In genomic region chr17:17866801-17867469, GRCm38 (mm10) we compare ENCODE assay signal across 21 mouse cellular contexts. TPM values are rescaled to one million over a fixed set of nuclear protein-coding genes. Genes with fewer than 3 reads are reported as not detected.
A peak's percentile ranks its signal among the peaks of the same experiment; 100 is the strongest.
DNase-seq lines count a peak whose midpoint lies in the region; ATAC-seq lines count a peak whose summit lies in the region.
"Had no signal": no experiment of that assay in that cellular context is flagged by ENCODE, and none has a peak within 500 bp of the region (broad histone marks: within the 10 kb centered on the region; RNA-seq: fewer than 3 reads in every experiment).

No protein-coding gene starts in this region.

- H3K4me1 ChIP-seq in heart, embryonic 10.5 days = no peaks in the 10 kb centered on the region
- H3K4me1 ChIP-seq in lung, embryonic 15.5 days = no peaks in the 10 kb centered on the region
- H3K4me1 ChIP-seq in liver, embryonic 13.5 days (replicated peaks) = no peaks in the 10 kb centered on the region
- H3K4me1 ChIP-seq: heart, embryonic 15.5 days; hindbrain, embryonic 15.5 days; neural tube, embryonic 12.5 days had no signal

- no peak overlapping the region for H3K4me2 ChIP-seq in lung, embryonic 15.5 days
- H3K4me2 ChIP-seq in liver, embryonic 13.5 days = no peak overlapping the region
- H3K4me2 ChIP-seq: heart, embryonic 15.5 days; hindbrain, embryonic 15.5 days; neural tube, embryonic 12.5 days had no signal

- peak; percentile 33 for DNase-seq in heart, adult 8-10 months (ENCODE audit: low spot score)
- no peak for DNase-seq in heart, embryonic 10.5 days (ENCODE audit: low spot score)
- no peak for DNase-seq in lung, postnatal 25 days (ENCODE audit: low spot score)
- DNase-seq in liver, embryonic 13.5 days = no peak
- DNase-seq in frontal cortex, postnatal 14 days (ENCODE audit: low spot score in 2 of 2) = no peak
- DNase-seq: cerebellum, adult 9-10 months; embryo, embryonic 11 days; kidney, adult 9 months; spleen, adult 18-20 months; thymus, postnatal 36 days had no signal

- H3K9me3 ChIP-seq in heart, embryonic 10.5 days = no peaks in the 10 kb centered on the region
- H3K9me3 ChIP-seq in lung, embryonic 15.5 days = no peaks in the 10 kb centered on the region
- no peaks in the 10 kb centered on the region for H3K9me3 ChIP-seq in liver, embryonic 13.5 days (replicated peaks)
- H3K9me3 ChIP-seq: heart, embryonic 15.5 days; hindbrain, embryonic 15.5 days; neural tube, embryonic 12.5 days had no signal

- H3K4me3 ChIP-seq in heart, embryonic 10.5 days = no peak overlapping the region
- no peak overlapping the region for H3K4me3 ChIP-seq in lung, embryonic 15.5 days
- no peak overlapping the region for H3K4me3 ChIP-seq in liver, embryonic 13.5 days (replicated peaks)
- H3K4me3 ChIP-seq in macrophage (ENCODE audit: inconsistent target) = no peak overlapping the region
- H3K4me3 ChIP-seq: heart, embryonic 15.5 days; hindbrain, embryonic 15.5 days; neural tube, embryonic 12.5 days had no signal

- H3K36me3 ChIP-seq in heart, embryonic 10.5 days = peaks cover 3% of the 10 kb centered on the region; the same call in 1 of the 2 replicates
- peaks cover 11% of the 10 kb centered on the region; the same call in 1 of the 2 replicates for H3K36me3 ChIP-seq in lung, embryonic 15.5 days
- H3K36me3 ChIP-seq in liver, embryonic 13.5 days = no peaks in the 10 kb centered on the region
- H3K36me3 ChIP-seq in macrophage (ENCODE audit: inconsistent target) = no peaks in the 10 kb centered on the region

- ATAC-seq in lung, embryonic 15.5 days (ENCODE audit: borderline replicate concordance, extremely low read depth, low FRiP score, low TSS enrichment) = peak; percentile 57; the same call in 1 of the 2 replicates
- peak; percentile 48; the same call in 1 of the 2 replicates for ATAC-seq in liver, embryonic 13.5 days (ENCODE audit: low read depth)
- ATAC-seq: midbrain, embryonic 16.5 days had no signal

- H3K9ac ChIP-seq in lung, embryonic 15.5 days = no peak overlapping the region
- no peak overlapping the region for H3K9ac ChIP-seq in liver, embryonic 13.5 days
- H3K9ac ChIP-seq: heart, embryonic 15.5 days; hindbrain, embryonic 15.5 days; neural tube, embryonic 12.5 days had no signal

- 87% methylated on average over 11 of the region's 11 CpGs for WGBS in heart, embryonic 10.5 days
- 77% methylated on average over 11 of the region's 11 CpGs for WGBS in lung, embryonic 15.5 days
- WGBS in liver, embryonic 13.5 days (ENCODE audit: insufficient replicate concordance) = 58% methylated on average over 11 of the region's 11 CpGs
- WGBS in macrophage (ENCODE audit: missing documents) = 56% methylated on average over 11 of the region's 11 CpGs

- H3K27me3 ChIP-seq in heart, embryonic 10.5 days (ENCODE audit: insufficient read depth, poor library complexity, severe bottlenecking) = no peaks in the 10 kb centered on the region
- H3K27me3 ChIP-seq in lung, embryonic 15.5 days = no peaks in the 10 kb centered on the region
- H3K27me3 ChIP-seq in liver, embryonic 13.5 days = no peaks in the 10 kb centered on the region
- H3K27me3 ChIP-seq: CH12.LX; heart, embryonic 15.5 days; hindbrain, embryonic 15.5 days; neural tube, embryonic 12.5 days had no signal

- H3K27ac ChIP-seq in heart, embryonic 10.5 days = no peak overlapping the region
- no peak overlapping the region for H3K27ac ChIP-seq in lung, embryonic 15.5 days
- H3K27ac ChIP-seq in liver, embryonic 13.5 days = no peak overlapping the region
- peak overlapping the region; percentile 54 for H3K27ac ChIP-seq in macrophage
- H3K27ac ChIP-seq: heart, embryonic 15.5 days; hindbrain, embryonic 15.5 days; neural tube, embryonic 12.5 days had no signal

- no peaks in the 10 kb centered on the region for H3K79me2 ChIP-seq in macrophage (ENCODE audit: inconsistent target)

RNA-seq across cellular contexts. Expression of gene Has1, which starts 11.9 kb away (rescaled TPM):
- under 1 TPM in 3 of 4 experiments, not detected in 1; 0.57 to 0.97 (median 0.75) TPM for total RNA-seq in heart, adult 8-10 months (2022)
- 0.68 and 1.1 TPM in 2 replicates for polyA plus RNA-seq in heart, embryonic 10.5 days (2016; fragmentation: Nextera tagmentation; extraction: Ambion mirVana)
- 0.93 and 0.97 TPM in 2 replicates for polyA plus RNA-seq in lung, embryonic 15.5 days (2015; fragmentation: Nextera tagmentation; extraction: Ambion mirVana)
- polyA plus RNA-seq in liver, embryonic 13.5 days (2015; fragmentation: Nextera tagmentation; extraction: Ambion mirVana) = 0.05 TPM in 2 replicates
- not detected for total RNA-seq in macrophage (2018; cell fraction: chromatin; rRNA removed)
- under 1 TPM in 1 of 26 experiments, not detected in 25; 0.07 TPM for total RNA-seq in macrophage (2018; cell fraction: cytosol; rRNA removed)
- not detected for total RNA-seq in macrophage (2018; cell fraction: nucleus; rRNA removed)
- polyA plus RNA-seq in macrophage (2018) = not detected in 3 replicates
- total RNA-seq: CH12.LX had no signal

RNA-seq across cellular contexts. Expression of gene Fpr1, which starts 16.8 kb away (rescaled TPM):
- total RNA-seq in heart, adult 8-10 months (2022) = not detected
- 0.10 TPM in 1 of 2 replicates, not detected in the other for polyA plus RNA-seq in heart, embryonic 10.5 days (2016; fragmentation: Nextera tagmentation; extraction: Ambion mirVana)
- 0.44 and 0.91 TPM in 2 replicates for polyA plus RNA-seq in lung, embryonic 15.5 days (2015; fragmentation: Nextera tagmentation; extraction: Ambion mirVana)
- 1.9 and 2.3 TPM in 2 replicates for polyA plus RNA-seq in liver, embryonic 13.5 days (2015; fragmentation: Nextera tagmentation; extraction: Ambion mirVana)
- 10 to 100 TPM in 9 of 26 experiments, 1 to 10 TPM in 5, not detected in 12; 1.2 to 66.2 (median 17.9) TPM for total RNA-seq in macrophage (2018; cell fraction: chromatin; rRNA removed)
- 100 to 1,000 TPM in 1 of 26 experiments, 10 to 100 TPM in 12, 1 to 10 TPM in 5, under 1 TPM in 8; 0.22 to 148 (median 21.1) TPM for total RNA-seq in macrophage (2018; cell fraction: cytosol; rRNA removed)
- 100 to 1,000 TPM in 4 of 26 experiments, 10 to 100 TPM in 9, 1 to 10 TPM in 7, under 1 TPM in 2, not detected in 4; 0.45 to 175 (median 38.1) TPM for total RNA-seq in macrophage (2018; cell fraction: nucleus; rRNA removed)
- 1.2 to 2.3 TPM (median 2.2 TPM) in 3 replicates for polyA plus RNA-seq in macrophage (2018)
- total RNA-seq: CH12.LX; layer of hippocampus, adult 18-20 months; left cerebral cortex, postnatal 36 days had no signal
- polyA plus RNA-seq: frontal cortex, adult 2 months; neural tube, embryonic 12.5 days had no signal

RNA-seq across cellular contexts. Expression of gene Fpr2, which starts 20.7 kb away (rescaled TPM):
- total RNA-seq in heart, adult 8-10 months (2022) = under 1 TPM in 2 of 4 experiments, not detected in 2; 0.32 to 0.38 TPM
- polyA plus RNA-seq in heart, embryonic 10.5 days (2016; fragmentation: Nextera tagmentation; extraction: Ambion mirVana) = not detected in 2 replicates
- polyA plus RNA-seq in lung, embryonic 15.5 days (2015; fragmentation: Nextera tagmentation; extraction: Ambion mirVana) = 1.4 and 1.5 TPM in 2 replicates
- 0.36 and 0.95 TPM in 2 replicates for polyA plus RNA-seq in liver, embryonic 13.5 days (2015; fragmentation: Nextera tagmentation; extraction: Ambion mirVana)
- total RNA-seq in macrophage (2018; cell fraction: chromatin; rRNA removed) = 100 to 1,000 TPM in 5 of 26 experiments, 10 to 100 TPM in 9, 1 to 10 TPM in 5, under 1 TPM in 1, not detected in 6; 0.90 to 166 (median 23.0) TPM
- 100 to 1,000 TPM in 1 of 26 experiments, 10 to 100 TPM in 12, 1 to 10 TPM in 7, under 1 TPM in 6; 0.42 to 112 (median 26.0) TPM for total RNA-seq in macrophage (2018; cell fraction: cytosol; rRNA removed)
- total RNA-seq in macrophage (2018; cell fraction: nucleus; rRNA removed) = 100 to 1,000 TPM in 9 of 26 experiments, 10 to 100 TPM in 8, 1 to 10 TPM in 8, not detected in 1; 1.5 to 475 (median 44.9) TPM
- polyA plus RNA-seq in macrophage (2018) = 1.1 to 6.3 TPM (median 2.6 TPM) in 3 replicates
- total RNA-seq: CH12.LX; layer of hippocampus, adult 18-20 months; left cerebral cortex, postnatal 36 days had no signal
- polyA plus RNA-seq: hindbrain, embryonic 15.5 days; neural tube, embryonic 12.5 days had no signal

RNA-seq across cellular contexts. Expression of gene Fpr3, which starts 20.7 kb away (rescaled TPM):
- total RNA-seq in heart, adult 8-10 months (2022) = not detected
- polyA plus RNA-seq in heart, embryonic 10.5 days (2016; fragmentation: Nextera tagmentation; extraction: Ambion mirVana) = not detected in 2 replicates
- not detected in 2 replicates for polyA plus RNA-seq in lung, embryonic 15.5 days (2015; fragmentation: Nextera tagmentation; extraction: Ambion mirVana)
- not detected in 2 replicates for polyA plus RNA-seq in liver, embryonic 13.5 days (2015; fragmentation: Nextera tagmentation; extraction: Ambion mirVana)
- total RNA-seq in macrophage (2018; cell fraction: chromatin; rRNA removed) = under 1 TPM in 1 of 26 experiments, not detected in 25; 0.59 TPM
- total RNA-seq in macrophage (2018; cell fraction: cytosol; rRNA removed) = not detected
- under 1 TPM in 1 of 26 experiments, not detected in 25; 0.46 TPM for total RNA-seq in macrophage (2018; cell fraction: nucleus; rRNA removed)
- not detected in 3 replicates for polyA plus RNA-seq in macrophage (2018)
- total RNA-seq: CH12.LX; layer of hippocampus, adult 18-20 months; left cerebral cortex, postnatal 36 days had no signal
- polyA plus RNA-seq: frontal cortex, adult 2 months; heart, embryonic 15.5 days; hindbrain, embryonic 15.5 days; midbrain, embryonic 16.5 days; neural tube, embryonic 12.5 days; stomach, embryonic 16.5 days had no signal

RNA-seq across cellular contexts. Expression of gene Spaca6, which starts 40.0 kb away (rescaled TPM):
- total RNA-seq in heart, adult 8-10 months (2022) = 10 to 100 TPM in 2 of 4 experiments, 1 to 10 TPM in 2; 8.9 to 14.9 (median 10.6) TPM
- 30.7 and 32.3 TPM in 2 replicates for polyA plus RNA-seq in heart, embryonic 10.5 days (2016; fragmentation: Nextera tagmentation; extraction: Ambion mirVana)
- 31.7 and 37.1 TPM in 2 replicates for polyA plus RNA-seq in lung, embryonic 15.5 days (2015; fragmentation: Nextera tagmentation; extraction: Ambion mirVana)
- polyA plus RNA-seq in liver, embryonic 13.5 days (2015; fragmentation: Nextera tagmentation; extraction: Ambion mirVana) = 3.1 and 3.4 TPM in 2 replicates
- total RNA-seq in macrophage (2018; cell fraction: chromatin; rRNA removed) = 100 to 1,000 TPM in 7 of 26 experiments, 10 to 100 TPM in 19; 15.1 to 273 (median 57.3) TPM
- 1 to 10 TPM in 23 of 26 experiments, under 1 TPM in 3; 0.82 to 7.7 (median 2.2) TPM for total RNA-seq in macrophage (2018; cell fraction: cytosol; rRNA removed)
- 100 to 1,000 TPM in 7 of 26 experiments, 10 to 100 TPM in 19; 22.2 to 176 (median 70.3) TPM for total RNA-seq in macrophage (2018; cell fraction: nucleus; rRNA removed)
- 0.64 to 1.0 TPM (median 0.86 TPM) in 3 replicates for polyA plus RNA-seq in macrophage (2018)
- total RNA-seq: CH12.LX had no signal
